Mouse (Mus musculus) myocyte (in vitro differentiated cells): Measurements from ENCODE around the gene Sh3tc1. TPM values are rescaled to one million over a fixed set of nuclear protein-coding genes. Genes with fewer than 3 reads are reported as not detected.
A peak's percentile ranks its signal among the peaks of the same experiment; 100 is the strongest.

Experiments used
- H3K27me3 ChIP-seq: one replicate; pipeline ENCODE4 v1.6.1; 2011; ENCODE audit not compliant: control insufficient read depth, insufficient read depth, insufficient read length
- H3K36me3 ChIP-seq: one replicate; pipeline ENCODE4 v1.6.1; 2011; ENCODE audit not compliant: control insufficient read depth, insufficient read depth
- H3K4me2 ChIP-seq: one replicate; pipeline ENCODE4 v1.6.1; 2011; ENCODE audit warnings: low read depth, control low read depth
- H3K4me3 ChIP-seq: one replicate; pipeline ENCODE4 v1.5.1; 2011; ENCODE audit warnings: mild to moderate bottlenecking, control low read depth, moderate library complexity
- H3K79me2 ChIP-seq: one replicate; pipeline ENCODE4 v1.6.1; 2011; ENCODE audit not compliant: control insufficient read depth, insufficient read depth
- H3ac ChIP-seq: one replicate; pipeline ENCODE4 v1.6.1; 2011; ENCODE audit not compliant: control insufficient read depth, insufficient read length
- CEBPB ChIP-seq: IDR thresholded peaks from 2 replicates; pipeline ENCODE4 v1.6.1; 2011; ENCODE audit warnings: mild to moderate bottlenecking, moderate library complexity; ENCODE audit not compliant: poor library complexity, insufficient read depth, severe bottlenecking
- E2F4 ChIP-seq: IDR thresholded peaks from one replicate; pipeline ENCODE4 v1.6.1; 2011; ENCODE audit warnings: mild to moderate bottlenecking, control low read depth, moderate library complexity; ENCODE audit not compliant: insufficient read depth
- MAX ChIP-seq: IDR thresholded peaks from one replicate; pipeline ENCODE4 v1.6.1; 2011; ENCODE audit warnings: low read depth, mild to moderate bottlenecking, control low read depth
- MYOD1 ChIP-seq, 3 experiments: IDR thresholded peaks; one replicate each; pipeline ENCODE4 v1.6.1; 2011; ENCODE audit warnings: control low read depth in 2 of 3, low read depth in 2 of 3, mild to moderate bottlenecking in 2 of 3, moderate library complexity in 1 of 3; ENCODE audit not compliant: insufficient read length in 2 of 3, control insufficient read depth in 1 of 3
- MYOG ChIP-seq, 3 experiments: IDR thresholded peaks; one replicate each; pipeline ENCODE4 v1.6.1; 2011; ENCODE audit warnings: control low read depth in 2 of 3, low read depth in 2 of 3, mild to moderate bottlenecking in 2 of 3; ENCODE audit not compliant: insufficient read length in 2 of 3, control insufficient read depth in 1 of 3, insufficient read depth in 1 of 3
- POLR2A ChIP-seq: IDR thresholded peaks from one replicate; pipeline ENCODE4 v1.6.1; 2011; ENCODE audit warnings: low read depth, mild to moderate bottlenecking, control low read depth, moderate library complexity; ENCODE audit not compliant: insufficient read length
- POLR2AphosphoS2 ChIP-seq: IDR thresholded peaks from one replicate; pipeline ENCODE4 v1.6.1; 2011; ENCODE audit warnings: low read depth, control low read depth; ENCODE audit not compliant: insufficient read length
- REST ChIP-seq: IDR thresholded peaks from one replicate; pipeline ENCODE4 v1.6.1; 2011; ENCODE audit warnings: mild to moderate bottlenecking, control low read depth, moderate library complexity; ENCODE audit not compliant: insufficient read depth, insufficient read length
- SRF ChIP-seq: IDR thresholded peaks from one replicate; pipeline ENCODE4 v1.6.1; 2011; ENCODE audit warnings: low read depth; ENCODE audit not compliant: control insufficient read depth, insufficient read length
- TCF12 ChIP-seq: IDR thresholded peaks from one replicate; pipeline ENCODE4 v1.6.1; 2011; ENCODE audit warnings: mild to moderate bottlenecking, control low read depth; ENCODE audit not compliant: poor library complexity, insufficient read depth, severe bottlenecking
- TCF3 ChIP-seq: IDR thresholded peaks from one replicate; pipeline ENCODE4 v1.6.1; 2011; ENCODE audit warnings: low read depth, control low read depth; ENCODE audit not compliant: insufficient read length
- USF1 ChIP-seq: IDR thresholded peaks from one replicate; pipeline ENCODE4 v1.6.1; 2011; ENCODE audit warnings: low read depth, mild to moderate bottlenecking, control low read depth, moderate library complexity
- polyA plus RNA-seq: library from polyadenylated mRNA; unstranded; fragments of >200 nt; fragmentation: generic; extraction: Trizol; gene quantifications from one replicate; pipeline ENCODE4 v1.2.1, GENCODE M21; 2012; ENCODE audit warnings: missing spikeins

The Sh3tc1 gene
- polyA plus RNA-seq, 1 experiment = 0.26 TPM

- Histone ChIP-seq H3K36me3 (no peaks in the 10 kb centered on the region), H3K4me3 (no peak overlapping the region), H3K79me2 (no peaks in the 10 kb centered on the region), H3K4me2 (no peak overlapping the region), H3ac (no peak overlapping the region), H3K27me3 (peaks cover 16% of the 10 kb centered on the region)
- TF ChIP-seq E2F4 (no peak), MAX (no peak), POLR2AphosphoS2 (no peak)
Measured at GRCm38 (mm10) chr5:35782648-35783180, 42.9 kb upstream of the Sh3tc1 start.

DNA sequence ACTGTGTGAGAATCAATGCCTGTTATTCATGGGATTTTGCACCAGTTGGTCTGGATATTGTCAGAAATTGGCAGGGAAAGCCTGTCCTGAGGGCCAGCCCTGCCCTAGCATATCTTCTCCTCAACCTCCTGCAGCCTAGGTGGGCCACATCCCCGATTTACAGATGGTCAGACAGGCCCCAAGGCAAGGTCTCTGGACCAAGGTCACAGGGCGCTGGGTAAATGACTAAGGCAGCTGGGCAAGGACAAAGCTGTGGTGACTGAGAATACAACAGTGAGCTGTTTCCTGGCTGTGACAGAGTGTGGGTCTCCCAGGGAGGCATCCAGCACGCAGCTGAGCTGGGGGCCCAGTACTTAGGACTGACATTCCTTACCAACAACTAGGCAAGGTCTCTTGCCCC is 41.3 kb upstream of the Sh3tc1 start:
- Histone ChIP-seq H3K79me2 (no peaks in the 10 kb centered on the region), H3ac (no peak overlapping the region), H3K27me3 (peaks cover 28% of the 10 kb centered on the region), H3K4me3 (no peak overlapping the region), H3K4me2 (no peak overlapping the region), H3K36me3 (no peaks in the 10 kb centered on the region)
- TF ChIP-seq USF1 (no peak), POLR2AphosphoS2 (no peak), MYOG (IDR thresholded peaks at IDR 0.05; ENCODE audit: control insufficient read depth in 1 of 3, insufficient read depth in 1 of 3, insufficient read length in 2 of 3, low read depth in 2 of 3) (no peak), TCF3 (no peak), SRF (no peak), CEBPB (no peak), MAX (no peak), MYOD1 (IDR thresholded peaks at IDR 0.05; ENCODE audit: control insufficient read depth in 1 of 3, insufficient read length in 2 of 3, low read depth in 2 of 3) (peak in 1 of 3 experiments; percentile 12)

DNA sequence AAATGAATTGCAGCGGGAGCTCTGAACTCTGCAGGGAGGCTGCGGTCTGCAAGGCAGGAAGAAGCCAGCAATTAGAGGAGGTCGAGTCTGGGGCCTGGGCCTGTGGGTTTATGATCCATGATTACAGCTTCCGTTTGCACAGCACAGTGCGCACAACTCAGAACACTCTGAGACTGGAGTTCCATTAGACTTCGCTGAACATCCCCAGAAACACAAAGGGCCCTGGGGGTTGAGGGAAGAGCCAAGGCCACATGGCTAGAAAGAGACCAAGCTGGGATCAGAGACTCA is 34.3 kb upstream of the Sh3tc1 start:
- no peaks in the 10 kb centered on the region for H3K36me3 ChIP-seq
- no peak overlapping the region for H3K4me3 ChIP-seq
- no peaks in the 10 kb centered on the region for H3K79me2 ChIP-seq
- H3K27me3 ChIP-seq = peaks cover 27% of the 10 kb centered on the region
- H3K4me2 ChIP-seq = no peak overlapping the region
- TF ChIP-seq CEBPB (no peak), MYOD1 (IDR thresholded peaks at IDR 0.05; ENCODE audit: control insufficient read depth in 1 of 3, insufficient read length in 2 of 3, low read depth in 2 of 3) (no peak), E2F4 (no peak), SRF (no peak), REST (no peak), POLR2A (no peak), TCF12 (no peak), POLR2AphosphoS2 (no peak), MYOG (IDR thresholded peaks at IDR 0.05; ENCODE audit: control insufficient read depth in 1 of 3, insufficient read depth in 1 of 3, insufficient read length in 2 of 3, low read depth in 2 of 3) (no peak), MAX (no peak), USF1 (no peak), TCF3 (no peak)
- no peak overlapping the region for H3ac ChIP-seq

DNA sequence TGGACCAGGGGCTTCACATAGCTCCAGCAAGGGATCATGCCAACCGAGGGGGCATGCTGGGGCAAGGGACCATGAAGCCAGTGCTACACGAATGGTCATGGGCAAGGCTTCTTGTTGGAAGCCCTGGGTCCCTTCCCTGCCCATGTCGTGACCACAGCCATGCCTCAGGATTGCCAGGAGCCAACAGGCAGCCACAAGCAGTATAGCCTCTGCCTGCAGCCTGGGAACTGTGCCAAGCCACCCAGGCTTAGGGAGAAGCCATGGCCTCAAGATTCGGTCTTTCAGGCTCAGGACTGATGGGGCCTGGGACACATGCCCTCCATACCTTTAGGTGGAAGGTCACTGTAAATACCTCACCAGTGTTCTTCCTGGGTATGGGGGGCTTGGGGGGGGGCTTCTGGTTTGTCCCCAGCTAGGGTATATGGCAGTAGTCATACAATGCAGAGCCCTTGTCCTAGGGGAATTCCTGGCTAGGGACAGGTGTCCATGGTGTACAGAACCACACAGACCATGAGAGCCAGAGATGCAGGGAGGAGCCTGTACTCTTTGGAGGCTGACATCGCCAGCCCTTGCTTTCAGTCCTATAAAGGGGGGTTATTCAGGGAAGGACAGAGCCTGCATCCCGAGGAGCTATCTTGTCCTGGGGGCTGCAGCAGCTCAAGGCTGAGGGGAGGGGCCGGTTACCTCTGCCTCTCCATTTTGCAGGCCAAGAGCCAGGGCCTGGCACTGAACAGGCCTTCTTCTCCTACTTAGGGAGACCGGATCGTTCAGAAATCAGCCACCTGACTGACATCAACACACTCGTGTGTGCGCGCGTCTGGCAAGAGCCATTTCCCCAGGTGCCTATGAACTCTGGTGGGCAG is 33.7 kb upstream of the Sh3tc1 start:
- TF ChIP-seq TCF3 (no peak), MYOG (IDR thresholded peaks at IDR 0.05; ENCODE audit: control insufficient read depth in 1 of 3, insufficient read depth in 1 of 3, insufficient read length in 2 of 3, low read depth in 2 of 3) (peak in 2 of 3 experiments; percentile 60 to 72), MYOD1 (IDR thresholded peaks at IDR 0.05; ENCODE audit: control insufficient read depth in 1 of 3, insufficient read length in 2 of 3, low read depth in 2 of 3) (peak in 2 of 3 experiments; percentile 23 to 60), MAX (no peak), POLR2A (no peak)

GRCm38 (mm10) chr5:35770891-35771663 is 31.3 kb upstream of the Sh3tc1 start:
- no peaks in the 10 kb centered on the region for H3K79me2 ChIP-seq
- H3K4me3 ChIP-seq = no peak overlapping the region
- peaks cover 9% of the 10 kb centered on the region for H3K27me3 ChIP-seq
- peak overlapping the region; percentile 44 for H3K4me2 ChIP-seq
- no peak overlapping the region for H3ac ChIP-seq
- no peaks in the 10 kb centered on the region for H3K36me3 ChIP-seq
- no peak for TF ChIP-seq REST
- TF ChIP-seq USF1 = no peak
- TF ChIP-seq TCF3 = no peak
- TF ChIP-seq TCF12 = no peak
- no peak for TF ChIP-seq CEBPB
- TF ChIP-seq MYOD1 (IDR thresholded peaks at IDR 0.05; ENCODE audit: control insufficient read depth in 1 of 3, insufficient read length in 2 of 3, low read depth in 2 of 3) = peak in 1 of 3 experiments; percentile 60
- peak in 1 of 3 experiments; percentile 50 for TF ChIP-seq MYOG (IDR thresholded peaks at IDR 0.05; ENCODE audit: control insufficient read depth in 1 of 3, insufficient read depth in 1 of 3, insufficient read length in 2 of 3, low read depth in 2 of 3)
- TF ChIP-seq POLR2AphosphoS2 = no peak
- TF ChIP-seq MAX = no peak
- TF ChIP-seq E2F4 = no peak

More for the DNA sequence above, 33.7 kb upstream of the Sh3tc1 start:
- H3K79me2 ChIP-seq = no peaks in the 10 kb centered on the region
- no peak overlapping the region for H3ac ChIP-seq
- no peak overlapping the region for H3K4me3 ChIP-seq
- H3K4me2 ChIP-seq = peak overlapping the region; percentile 46
- H3K36me3 ChIP-seq = no peaks in the 10 kb centered on the region
- peaks cover 24% of the 10 kb centered on the region for H3K27me3 ChIP-seq
